Mouse (Mus musculus) activated CD4-positive, CD25-positive, alpha-beta regulatory T cell, adult 4 months (primary cell): ENCODE measurements at regions not wholly inside any gene's neighbourhood (a gene's known extent, or its start where the extent isn't known, plus 50 kb on each side); places are given as distances from the start of the nearest gene placed in this dataset.

Experiments
- ATAC-seq: one replicate; pipeline ENCODE4 v1.8.0; 2017

DNA sequence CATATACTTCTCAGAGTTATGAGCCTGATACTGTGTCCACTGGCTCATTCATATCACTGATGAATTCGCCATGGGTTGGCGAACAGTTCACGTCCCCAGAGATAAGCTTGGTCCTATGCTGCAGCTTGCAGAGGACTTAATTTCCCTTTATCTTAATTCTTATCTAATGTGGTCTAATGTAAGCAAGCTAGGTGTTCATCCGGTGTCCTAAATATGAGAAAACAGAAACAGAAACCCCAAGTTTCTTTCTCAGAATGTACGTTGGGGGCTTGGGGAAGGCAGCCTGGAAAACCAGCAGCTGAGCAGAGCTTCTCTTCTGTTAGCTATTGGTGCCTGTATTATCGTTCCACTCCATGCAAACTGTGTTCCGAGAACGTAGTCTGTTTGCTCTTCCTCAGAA lies 170.1 kb downstream of the 1700064H15Rik start:
- ATAC-seq: peak; percentile 53

DNA sequence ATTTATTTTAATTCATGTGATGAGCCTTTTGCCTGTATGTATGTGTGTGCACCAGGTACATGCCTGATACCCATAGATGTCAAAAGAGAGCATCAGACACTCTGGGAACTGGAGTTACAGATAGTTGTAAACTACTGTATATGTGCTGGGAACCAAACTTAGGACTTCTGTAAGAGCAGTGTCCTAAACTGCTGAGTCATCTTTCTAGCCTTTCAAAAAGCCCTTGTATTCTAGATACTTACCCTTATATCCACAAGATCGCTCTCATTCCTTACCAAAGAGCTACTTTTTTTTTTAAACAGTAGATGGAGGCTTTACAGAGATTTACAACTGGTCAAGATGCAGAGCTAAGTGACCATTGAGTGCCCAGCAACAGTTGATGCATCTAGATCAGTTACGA lies 171.0 kb downstream of the 1700064H15Rik start:
- no peak for ATAC-seq

DNA sequence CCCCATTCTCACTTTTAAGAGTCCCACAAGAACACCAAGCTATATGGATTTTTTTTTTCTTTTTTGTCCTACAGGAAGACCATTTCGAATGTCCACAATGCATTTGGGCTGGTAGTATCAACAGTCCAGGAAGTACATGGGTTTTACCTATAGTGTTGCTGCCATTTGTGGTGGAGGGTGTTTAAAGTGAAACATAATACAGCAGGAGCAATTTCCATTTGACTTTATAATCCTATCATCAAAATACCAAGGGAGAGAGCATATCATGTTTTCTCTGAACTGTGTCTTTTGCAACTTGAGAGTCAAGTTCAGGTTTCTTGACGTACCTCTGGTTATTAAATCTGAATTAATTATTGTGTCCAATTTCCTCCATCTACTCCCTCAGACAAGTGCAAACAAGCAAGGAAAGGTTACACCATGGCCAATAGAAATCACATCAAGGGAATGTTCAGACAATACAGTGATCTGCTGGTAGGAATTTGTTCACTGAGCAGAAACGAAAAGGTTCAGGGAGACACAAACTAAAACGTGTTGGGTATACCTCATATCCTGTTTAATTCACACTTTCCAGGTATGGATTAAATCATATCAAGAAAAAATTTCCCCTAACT lies 172.5 kb downstream of the 1700064H15Rik start:
- ATAC-seq: no peak

GRCm38 (mm10) chr3:19451022-19451421 lies 177.5 kb downstream of the 1700064H15Rik start:
- ATAC-seq: peak; percentile 94

GRCm38 (mm10) chr3:19448931-19449330 lies 179.5 kb downstream of the 1700064H15Rik start:
- ATAC-seq: no peak

DNA sequence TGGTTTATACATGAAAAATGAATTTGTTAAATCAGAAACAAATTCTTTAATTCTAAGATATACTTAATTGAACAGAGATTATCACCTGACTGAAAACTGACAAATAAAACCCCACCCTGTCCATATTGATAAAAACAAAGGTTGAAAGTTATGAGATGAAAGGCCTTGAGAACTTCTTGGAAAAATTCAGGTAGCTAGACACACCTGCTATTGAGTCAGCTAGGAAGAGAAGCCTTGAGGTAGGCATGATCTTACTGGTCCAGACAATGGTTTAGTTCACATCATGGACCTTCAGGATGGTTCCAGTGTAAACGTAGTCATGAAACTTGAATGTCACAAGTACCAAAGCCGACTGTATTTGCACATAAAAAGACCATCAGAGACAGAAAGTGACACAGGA lies 180.3 kb downstream of the 1700064H15Rik start:
- ATAC-seq: no peak

GRCm38 (mm10) chr3:19447733-19448132 lies 180.7 kb downstream of the 1700064H15Rik start:
- ATAC-seq: no peak

DNA sequence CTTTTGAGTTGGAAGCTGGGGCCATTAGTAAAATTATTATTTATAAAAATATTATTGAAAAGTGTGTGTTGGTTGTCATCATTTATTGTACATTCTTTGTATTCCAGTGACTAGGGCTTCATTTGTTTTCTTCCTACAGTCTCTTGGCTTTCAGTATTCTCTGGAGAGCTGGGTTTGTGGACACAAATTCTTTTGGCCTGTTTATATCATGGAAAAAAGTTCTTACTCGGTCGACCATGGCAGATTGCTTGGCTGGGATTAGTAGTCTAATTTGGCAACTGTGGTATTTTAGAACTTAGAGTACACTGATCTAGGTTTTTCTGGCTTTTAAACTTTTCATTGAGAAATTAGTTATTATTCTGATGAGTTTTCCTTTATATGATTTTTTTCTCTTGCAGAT lies 183.6 kb downstream of the 1700064H15Rik start:
- ATAC-seq: no peak

DNA sequence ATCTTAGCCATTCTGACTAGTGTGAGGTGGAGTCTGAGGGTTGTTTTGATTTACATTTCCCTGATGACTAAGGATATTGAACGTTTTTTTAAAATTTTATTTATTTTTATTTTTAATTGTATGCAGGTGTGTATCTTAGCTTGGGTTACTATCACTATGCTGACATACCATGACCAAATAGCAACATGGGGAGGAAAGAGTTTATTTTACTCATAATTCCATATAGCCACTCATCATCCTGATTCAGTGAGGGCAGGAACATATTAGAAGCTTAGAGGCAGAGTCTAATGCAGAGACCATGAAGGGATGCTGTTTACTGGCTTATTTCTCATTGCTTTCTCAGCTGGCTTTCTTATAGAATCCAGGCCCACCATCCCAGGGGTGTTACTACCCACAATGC lies 186.7 kb downstream of the 1700064H15Rik start:
- ATAC-seq: no peak

DNA sequence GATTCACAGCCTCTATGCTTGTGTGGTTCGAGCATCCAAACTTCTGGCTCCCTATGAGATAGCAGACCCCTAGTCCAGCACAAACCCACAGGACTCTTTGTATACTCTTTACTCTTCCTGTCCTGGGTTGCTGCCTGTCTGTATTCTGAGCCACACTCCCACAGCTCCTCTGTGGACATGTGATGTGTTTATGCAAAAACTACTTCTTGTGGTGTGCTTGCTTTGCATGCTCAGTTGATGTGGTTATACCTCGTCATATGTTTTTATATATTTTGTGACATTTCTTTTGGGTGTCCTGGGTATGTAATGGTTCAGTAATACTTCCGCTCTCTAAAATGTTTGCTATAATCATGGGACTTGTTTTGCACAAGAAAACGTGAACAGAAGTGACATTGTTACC lies 198.3 kb downstream of the 1700064H15Rik start:
- ATAC-seq: peak; percentile 95

DNA sequence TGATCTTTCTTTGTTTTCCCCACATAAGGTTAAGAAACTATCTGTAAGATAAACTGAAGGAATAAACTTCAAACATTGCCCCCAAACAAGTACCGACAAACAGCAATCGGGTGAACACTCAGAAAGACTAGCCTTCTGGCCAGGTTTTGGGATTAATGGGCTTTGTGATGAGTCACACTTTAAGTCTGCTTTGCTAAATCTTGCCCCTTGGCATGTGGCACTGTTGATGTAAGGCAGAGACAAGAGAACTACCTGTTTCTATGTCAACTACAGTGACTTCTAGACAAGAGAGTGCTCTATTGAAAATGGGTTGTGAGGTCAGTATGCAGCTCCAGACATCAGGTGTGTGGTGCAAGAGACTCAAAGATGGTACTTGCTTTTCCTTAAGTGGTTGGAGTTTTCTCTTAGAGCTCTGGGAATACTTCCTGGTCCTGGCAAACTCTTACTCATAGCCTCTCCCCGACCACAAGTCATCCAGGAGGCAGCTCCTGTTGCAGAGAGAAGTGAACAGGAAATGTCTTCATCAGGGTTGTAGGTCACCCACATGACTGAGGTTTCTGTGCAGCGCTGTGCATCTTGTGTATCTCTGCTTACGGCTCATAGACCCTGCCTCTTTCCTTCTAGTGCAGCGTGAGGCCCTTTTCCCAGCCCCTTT lies 198.9 kb downstream of the 1700064H15Rik start:
- peak; percentile 44 for ATAC-seq

DNA sequence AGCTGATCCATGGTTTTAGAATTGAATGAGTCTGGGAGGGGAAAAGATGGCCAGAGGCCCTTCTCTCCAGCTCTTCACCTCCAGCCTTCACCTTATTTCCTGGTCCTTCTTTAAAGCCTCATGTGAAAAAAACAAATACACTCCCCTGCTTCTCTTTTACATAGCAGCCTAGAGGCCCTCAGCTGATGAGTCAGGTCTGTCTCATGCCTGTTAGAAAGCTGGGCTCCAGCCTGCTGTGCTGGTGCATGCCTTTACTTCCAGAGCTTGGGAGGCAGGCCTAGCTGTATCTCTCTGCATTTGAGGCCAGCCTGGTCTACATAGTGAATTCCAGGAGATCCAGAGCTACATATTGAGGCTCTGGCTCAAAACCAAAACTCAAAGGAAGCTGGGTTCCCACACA lies 199.5 kb downstream of the 1700064H15Rik start:
- ATAC-seq: no peak

DNA sequence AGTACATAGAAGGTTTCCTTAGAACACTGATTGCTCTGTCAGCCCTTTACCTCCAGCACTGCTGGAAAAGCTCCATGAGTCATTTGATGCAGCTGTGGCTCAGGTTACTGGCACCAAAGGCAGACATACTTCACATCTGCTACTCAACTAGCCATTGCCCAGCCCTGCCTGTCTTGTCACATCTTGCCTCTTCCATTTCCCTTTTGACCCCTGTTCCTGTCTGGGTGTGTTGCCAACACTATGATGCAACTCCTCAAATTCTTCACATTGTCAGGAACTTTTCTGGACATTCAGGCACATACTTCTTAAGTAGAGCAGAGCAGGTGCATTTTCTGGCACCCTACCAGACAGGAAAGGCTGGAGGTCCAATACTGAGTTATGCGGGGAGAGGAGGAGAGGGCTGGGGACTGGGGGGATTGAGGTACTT lies 202.3 kb downstream of the 1700064H15Rik start:
- ATAC-seq: no peak

- no peak for ATAC-seq
These were observed 203.2 kb downstream of the 1700064H15Rik start for GRCm38 (mm10) chr3:19425322-19425721.

DNA sequence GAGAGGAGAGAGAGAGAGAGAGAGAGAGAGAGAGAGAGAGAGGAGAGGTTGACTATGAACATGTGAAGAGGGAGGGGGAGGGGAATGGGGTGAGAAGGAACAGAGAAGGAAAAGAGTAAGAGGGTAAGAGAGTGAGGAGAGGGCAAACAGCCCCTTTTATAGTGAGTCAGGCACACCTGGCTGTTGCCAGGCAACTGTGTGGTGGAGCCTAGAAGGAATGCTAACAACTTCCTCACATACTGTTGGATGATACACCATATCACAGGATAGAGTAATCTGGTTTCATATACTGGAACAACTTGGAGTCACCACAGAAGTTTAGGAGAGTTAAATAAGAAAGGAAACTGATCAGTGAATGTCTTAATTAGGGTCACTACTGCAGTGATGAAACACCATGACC lies 204.1 kb downstream of the 1700064H15Rik start:
- ATAC-seq: no peak

GRCm38 (mm10) chr3:19421430-19421944 lies 207.0 kb downstream of the 1700064H15Rik start:
- ATAC-seq: no peak

DNA sequence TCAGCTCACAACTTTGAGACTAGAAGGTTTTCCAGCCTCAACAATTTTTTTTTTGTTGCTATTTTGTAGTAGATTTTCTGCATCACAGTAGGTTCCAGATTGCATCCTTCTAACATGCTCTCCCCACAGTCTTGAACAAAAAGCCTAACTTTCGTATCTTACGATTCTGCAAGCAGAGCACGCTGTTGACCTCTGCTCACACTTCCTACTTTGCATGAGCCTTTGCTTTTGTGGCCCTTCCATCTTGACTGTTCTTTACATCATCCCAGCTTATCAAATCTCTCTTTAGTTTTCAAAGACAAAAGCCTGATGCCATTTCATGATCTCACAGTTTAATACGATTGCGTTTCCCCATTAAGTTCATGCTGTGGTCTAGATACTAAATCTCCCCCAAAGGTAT lies 207.6 kb downstream of the 1700064H15Rik start:
- no peak for ATAC-seq

GRCm38 (mm10) chr3:19410938-19411515 lies 217.4 kb downstream of the 1700064H15Rik start:
- ATAC-seq: peak; percentile 93

GRCm38 (mm10) chr3:19408283-19408682 lies 220.2 kb downstream of the 1700064H15Rik start:
- no peak for ATAC-seq

- no peak for ATAC-seq
These were observed 220.8 kb downstream of the 1700064H15Rik start for GRCm38 (mm10) chr3:19407591-19408090.

DNA sequence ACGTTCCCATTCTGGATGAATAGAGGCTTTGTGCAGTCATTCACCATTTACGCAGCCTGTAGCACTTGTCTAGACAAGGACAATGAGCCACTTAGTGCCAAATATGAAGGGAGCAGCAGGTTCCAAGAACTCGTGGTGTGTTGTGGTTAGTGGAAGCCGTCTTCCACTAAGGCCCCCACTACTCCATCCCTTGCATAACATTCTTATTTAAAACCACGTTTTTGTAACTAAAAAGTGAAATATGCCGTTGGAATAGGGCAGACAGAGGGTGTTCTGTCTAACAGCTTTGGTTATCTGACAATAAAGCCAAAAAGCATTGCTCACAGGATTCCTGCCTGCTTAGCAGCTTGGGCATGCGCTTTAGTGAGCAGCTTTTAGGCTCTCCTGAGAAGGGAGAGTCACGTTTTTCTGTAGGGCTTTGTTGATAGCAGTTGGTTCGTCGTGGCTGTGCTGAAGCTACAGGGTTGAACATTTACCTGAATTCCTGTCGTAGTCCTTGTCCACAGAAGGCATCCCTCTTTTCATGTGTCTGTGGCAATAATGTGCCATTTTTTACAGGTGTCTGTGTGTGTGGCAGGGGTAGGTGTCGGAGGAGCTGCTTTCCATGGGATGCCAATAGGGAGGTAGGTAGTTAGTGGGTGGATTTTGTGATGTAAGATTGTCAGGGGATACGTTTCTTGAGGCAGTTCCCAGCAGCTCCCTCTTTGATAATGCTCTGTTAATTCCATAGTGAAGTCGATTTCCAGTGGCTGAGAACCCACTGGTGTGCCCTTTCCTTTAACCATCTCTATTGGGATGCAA lies 221.9 kb downstream of the 1700064H15Rik start:
- no peak for ATAC-seq

DNA sequence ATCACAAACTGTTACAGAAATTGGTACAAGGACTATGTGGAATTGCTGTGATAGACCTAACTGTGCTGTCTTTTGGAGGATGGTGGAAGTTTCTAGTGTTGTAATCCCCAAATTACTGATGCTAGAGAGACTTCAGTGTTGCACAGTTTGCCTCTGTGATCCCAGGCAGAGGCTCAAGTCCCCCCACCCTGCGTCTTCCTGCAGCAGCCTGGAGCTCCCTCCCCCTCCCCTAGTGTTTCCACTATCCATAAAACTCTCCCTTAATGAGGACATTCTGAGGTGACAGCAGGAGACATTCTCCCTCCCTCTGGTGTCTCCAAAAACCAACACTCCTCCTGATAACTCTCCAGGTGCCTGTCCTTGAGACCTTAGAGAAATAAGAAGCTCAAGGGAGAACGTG lies 242.8 kb downstream of the 1700064H15Rik start:
- ATAC-seq: no peak

GRCm38 (mm10) chr3:19368998-19369397 lies 259.5 kb downstream of the 1700064H15Rik start:
- no peak for ATAC-seq
